Mouse (Mus musculus): ENCODE data around the gene Gm37419.

Gene Gm37419

DNA sequence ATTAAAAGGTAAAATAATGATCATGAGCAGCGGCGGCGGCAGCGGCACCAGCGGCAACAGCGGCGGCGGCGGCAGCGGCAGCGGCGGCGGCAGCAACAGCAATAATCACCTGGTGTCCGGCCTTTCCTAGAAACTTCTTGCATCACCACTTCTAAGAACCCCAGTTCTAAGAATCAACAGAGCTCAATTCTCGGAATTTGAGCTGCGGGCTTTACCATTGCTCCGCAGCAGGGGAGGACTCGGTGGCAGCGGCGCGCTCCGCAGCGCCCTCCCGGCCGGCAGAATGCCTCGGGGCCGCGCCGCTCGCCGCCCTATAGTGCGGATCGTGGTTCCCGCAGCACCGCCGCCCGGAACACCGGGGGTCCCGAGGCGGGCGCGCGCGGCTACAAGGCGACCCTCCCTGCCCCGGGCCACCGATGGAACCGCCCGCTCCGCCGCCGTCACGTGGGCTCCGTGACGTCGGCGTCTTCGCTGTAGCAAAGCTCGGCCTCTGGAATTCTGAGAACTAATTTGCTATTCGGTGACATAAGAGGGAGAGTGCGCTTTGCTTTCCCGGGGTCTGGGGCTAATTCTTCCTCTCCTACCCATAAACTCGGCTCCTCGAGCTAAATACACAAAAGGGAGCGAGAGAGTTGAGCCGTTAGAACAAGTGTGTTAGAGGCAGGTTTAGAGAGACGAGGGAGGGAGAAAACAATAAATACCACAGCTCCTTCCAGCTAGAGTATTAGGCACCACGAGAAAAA lies at the start of gene Gm37419, which contains the start of gene Bcl6:
Gm37419 (plus strand) TSS at position 17 of the 743 bp plus-strand sequence.
Bcl6 (minus strand) TSS at position 387 of the 743 bp plus-strand sequence.
- DNase-seq: peak; percentile 99

- DNase-seq: peak; percentile 61
These were observed 43.5 kb upstream of the Gm37419 start for GRCm38 (mm10) chr16:23944801-23945200.

DNA sequence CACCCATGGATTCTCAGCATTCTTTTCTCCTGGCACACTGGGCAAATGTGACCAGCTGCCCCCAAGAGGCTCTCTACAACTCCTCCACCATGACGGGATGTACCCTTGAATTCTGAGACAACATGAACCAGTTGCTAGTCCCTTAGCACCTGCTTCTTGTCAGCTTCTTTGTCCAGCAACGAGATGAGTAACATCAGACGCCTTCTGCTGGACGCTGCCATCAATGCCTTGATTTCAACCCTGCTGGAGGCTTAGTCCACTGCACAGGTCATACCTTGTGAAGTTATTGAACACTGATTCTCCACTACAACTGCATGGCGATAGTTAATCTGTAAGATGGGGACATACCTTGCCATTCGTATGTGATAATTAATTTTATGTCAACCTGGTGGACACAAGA lies 40.6 kb upstream of the Gm37419 start:
- peak; percentile 30 for DNase-seq

- peak; percentile 62 for DNase-seq
These were observed 36.1 kb upstream of the Gm37419 start for GRCm38 (mm10) chr16:23952101-23952727.

- peak; percentile 88 for DNase-seq
These were observed 34.9 kb upstream of the Gm37419 start for GRCm38 (mm10) chr16:23953189-23953958.

DNA sequence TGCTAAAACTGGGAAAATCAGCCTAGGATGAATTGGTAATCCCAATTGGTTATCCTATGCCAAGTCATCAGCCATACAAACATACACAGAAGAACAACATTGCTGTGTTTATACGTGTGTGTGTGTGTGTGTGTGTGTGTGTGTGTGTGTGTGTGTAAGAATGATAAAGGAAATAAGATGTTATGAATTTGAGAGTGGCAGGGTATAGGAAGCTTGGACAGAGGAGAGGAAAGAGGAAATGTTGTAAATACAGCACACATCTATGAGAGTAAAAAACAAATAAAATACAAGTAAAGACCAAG lies 34.4 kb upstream of the Gm37419 start:
- no peak for DNase-seq

- DNase-seq: no peak
These were observed 29.3 kb upstream of the Gm37419 start for GRCm38 (mm10) chr16:23958938-23959337.

GRCm38 (mm10) chr16:23962401-23962800 lies 25.9 kb upstream of the Gm37419 start:
- no peak for DNase-seq

GRCm38 (mm10) chr16:23963896-23964668 lies 24.2 kb upstream of the Gm37419 start:
- DNase-seq: peak; percentile 91

GRCm38 (mm10) chr16:23964706-23965367 lies 23.4 kb upstream of the Gm37419 start:
- peak; percentile 74 for DNase-seq

- DNase-seq: peak; percentile 87
These were observed 22.2 kb upstream of the Gm37419 start for GRCm38 (mm10) chr16:23966066-23966465.

- DNase-seq: peak; percentile 81
These were observed 21.0 kb upstream of the Gm37419 start for GRCm38 (mm10) chr16:23967301-23967700.

DNA sequence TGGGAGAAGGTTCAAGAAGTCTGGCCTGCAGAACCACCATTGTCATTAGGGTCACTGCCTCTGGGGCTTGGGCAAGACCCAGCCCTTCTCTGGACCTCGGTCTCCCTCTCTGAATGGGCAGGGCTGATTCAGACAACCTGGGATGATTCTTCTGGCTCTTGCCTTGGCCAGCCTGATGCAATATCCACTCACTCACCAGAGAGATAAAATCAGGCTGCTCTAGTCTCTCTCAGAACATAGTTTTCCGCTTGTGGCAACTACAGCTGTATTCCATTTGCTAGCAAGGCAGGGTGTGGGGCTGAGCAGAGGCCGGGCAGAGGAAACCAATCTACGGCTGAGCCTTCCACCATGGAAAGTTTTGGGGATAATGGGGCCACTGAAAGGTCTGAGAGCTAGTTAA lies 19.4 kb upstream of the Gm37419 start:
- no peak for DNase-seq

DNA sequence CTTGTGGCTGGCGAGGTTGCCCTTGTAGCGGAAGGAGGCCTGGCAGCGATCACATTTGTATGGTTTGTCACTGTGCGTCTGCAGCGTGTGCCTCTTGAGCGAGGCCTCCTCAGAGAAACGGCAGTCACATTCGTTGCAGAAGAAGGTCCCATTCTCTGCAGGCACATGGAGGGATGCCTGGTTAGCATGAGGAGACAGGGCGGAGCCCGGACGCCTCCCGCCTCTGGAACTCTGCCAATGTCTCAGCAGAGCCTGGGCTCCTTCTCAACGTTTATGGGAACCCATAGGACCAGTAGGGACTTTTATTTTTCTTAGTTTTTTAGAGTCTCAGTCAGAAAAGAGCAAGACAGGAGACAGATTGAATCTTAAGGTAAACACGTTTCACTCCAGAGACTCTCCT lies 18.4 kb upstream of the Gm37419 start:
- DNase-seq: peak; percentile 93

- DNase-seq: peak; percentile 91
These were observed 16.0 kb upstream of the Gm37419 start for GRCm38 (mm10) chr16:23972126-23972740.

GRCm38 (mm10) chr16:23972901-23973300 lies 15.4 kb upstream of the Gm37419 start:
- no peak for DNase-seq

DNA sequence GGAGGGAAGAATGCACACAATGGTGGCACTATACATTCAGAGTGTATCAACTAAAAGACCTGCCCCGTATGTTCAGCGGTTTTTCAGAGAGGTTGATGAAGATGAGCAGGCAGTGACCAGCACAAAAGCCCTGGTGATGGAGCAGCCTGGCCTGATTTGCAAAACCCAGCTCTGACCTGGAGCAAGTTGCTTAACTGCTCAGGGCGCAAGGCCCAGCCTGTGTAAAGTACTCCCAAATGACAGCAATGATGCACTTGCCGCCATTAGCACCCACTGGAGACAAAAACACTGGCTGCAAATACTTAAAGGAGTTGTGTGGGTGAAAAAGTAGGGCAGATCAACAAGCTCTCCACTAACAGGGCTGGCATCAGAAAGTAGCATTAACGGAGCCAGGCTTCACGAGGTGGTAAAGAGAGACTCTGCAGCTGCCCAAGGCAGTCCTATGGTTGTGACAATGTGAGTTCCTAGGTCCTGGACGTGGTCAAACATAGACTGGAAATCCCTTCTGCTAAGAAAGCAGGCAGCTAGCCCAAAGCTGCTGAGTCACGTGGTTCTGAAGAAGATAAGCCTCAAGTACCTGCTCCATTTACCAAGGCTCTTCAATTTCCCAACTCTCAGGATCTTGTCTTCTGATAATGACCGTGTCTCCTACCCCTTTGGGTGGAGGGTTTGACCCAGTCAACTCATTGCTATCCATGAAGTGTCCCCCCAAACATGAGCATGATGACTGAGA lies 14.5 kb upstream of the Gm37419 start:
- peak; percentile 84 for DNase-seq

DNA sequence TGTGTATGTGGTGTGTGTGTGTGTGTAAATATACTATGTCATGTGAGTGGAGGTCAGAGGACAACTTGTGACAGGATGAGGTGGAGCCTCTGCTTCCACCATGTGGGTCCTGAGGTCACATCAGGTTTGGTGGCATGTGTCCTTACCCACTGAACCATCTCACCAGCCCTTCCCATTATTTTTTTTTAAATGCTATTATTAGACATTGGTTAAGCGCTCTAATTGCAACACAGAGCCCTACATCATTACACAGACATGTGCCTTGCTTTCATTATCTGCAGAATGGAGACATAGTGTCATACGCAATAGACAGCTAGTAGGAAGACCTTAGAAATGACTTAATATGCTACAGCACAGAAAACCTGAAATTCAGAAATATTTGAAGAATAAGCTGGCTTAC lies 12.1 kb upstream of the Gm37419 start:
- DNase-seq: no peak

- DNase-seq: peak; percentile 77
These were observed 10.6 kb upstream of the Gm37419 start for GRCm38 (mm10) chr16:23977732-23978131.

DNA sequence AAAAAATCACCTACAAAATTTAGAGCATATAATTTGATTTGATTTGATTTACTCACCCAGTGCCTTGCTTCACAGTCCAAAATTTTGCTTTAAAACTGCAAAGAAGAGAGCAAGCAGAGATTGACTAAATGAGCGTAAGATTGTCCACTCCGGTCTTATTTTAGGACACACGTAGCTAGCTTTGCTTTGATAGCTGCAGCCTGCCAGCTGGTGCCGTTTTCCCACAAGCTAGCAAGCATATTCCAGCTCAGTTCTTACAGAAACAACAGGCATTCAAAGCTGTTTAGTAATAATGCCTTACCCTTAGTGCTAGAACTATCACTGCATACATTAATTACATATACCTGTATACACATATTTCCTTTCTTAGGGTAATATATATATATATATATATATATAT lies 9.8 kb upstream of the Gm37419 start:
- DNase-seq: peak; percentile 82

DNA sequence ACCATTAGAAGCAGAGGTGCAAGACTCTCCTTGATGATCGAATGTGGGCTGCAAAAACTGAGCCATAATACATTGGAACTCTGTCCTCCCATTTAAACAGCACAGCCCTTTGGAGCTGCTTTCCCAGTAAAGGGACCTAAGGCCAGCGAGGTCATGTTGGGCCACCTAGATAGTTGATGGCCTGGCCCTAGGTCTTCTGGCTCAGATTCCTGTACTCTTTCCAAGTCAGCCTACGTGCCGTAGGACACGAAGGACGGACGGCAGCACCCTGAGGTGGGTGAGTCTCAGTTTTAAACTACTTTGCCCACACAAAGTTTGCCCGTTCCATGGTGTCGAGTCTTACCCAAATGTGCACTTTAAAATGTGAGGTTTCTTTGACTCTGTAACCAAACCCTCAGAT lies 8.8 kb upstream of the Gm37419 start:
- peak; percentile 96 for DNase-seq

Measured in heart, adult 11 months (tissue).